Mouse (Mus musculus) heart, adult 2 months (tissue): ENCODE measurements around the gene Frmd5.

ENCODE experiments used
- CTCF ChIP-seq: fragments of 200-600 bp; IDR thresholded peaks from 2 replicates; pipeline ENCODE4 v1.8.1; 2022; ENCODE audit warnings: antibody characterized with exemption, mild to moderate bottlenecking, moderate library complexity
- EP300 ChIP-seq: fragments of 200-500 bp; IDR thresholded peaks from 2 replicates; pipeline ENCODE4 v1.6.1; 2011; ENCODE audit warnings: low read depth, low read length, control low read depth; ENCODE audit not compliant: insufficient read depth

- TF ChIP-seq EP300 (no peak), CTCF (no peak)
Observed at GRCm38 (mm10) chr2:121713567-121713966, 93.3 kb downstream of the Frmd5 start.
